Mouse (Mus musculus): ENCODE results near the gene Ykt6.

DNA sequence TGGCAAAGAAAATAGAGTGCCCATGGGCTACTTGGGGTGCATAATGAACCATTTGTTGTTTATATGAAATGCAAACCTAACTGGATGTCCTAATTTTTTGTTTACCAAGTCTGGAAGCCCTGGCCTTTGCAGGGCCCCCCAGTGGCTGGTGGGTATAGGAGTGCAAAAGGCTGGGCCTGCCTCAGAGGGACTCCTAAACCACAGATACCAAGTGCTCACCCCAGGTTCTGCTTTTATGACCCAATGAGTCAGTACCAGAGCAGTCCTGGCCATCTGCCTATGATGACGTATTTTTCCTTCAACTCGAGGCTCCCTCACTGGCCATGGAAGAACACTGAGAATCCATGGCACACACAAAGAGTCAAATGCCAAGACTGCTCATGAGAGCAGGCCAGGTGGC lies 10.4 kb upstream of the Ykt6 start:
- TF ChIP-seq POLR2A (IDR thresholded peaks at IDR 0.05; ENCODE audit: insufficient read depth, low read depth, low read length) (no peak), EP300 (IDR thresholded peaks at IDR 0.05; ENCODE audit: insufficient read depth, low read depth, low read length) (no peak)
